Mouse (Mus musculus): ENCODE measurements around the gene BC034090. TPM values are rescaled to one million over a fixed set of nuclear protein-coding genes. Genes with fewer than 3 reads are reported as not detected.
A peak's percentile ranks its signal among the peaks of the same experiment; 100 is the strongest.
"Not testable (repeated sequence)": the region's sequence is repeated elsewhere in the genome, so short reads cannot be mapped to it uniquely, and the experiment has no call there.

The BC034090 gene
- polyA plus RNA-seq, 1 experiment = 92.2 TPM

- TF ChIP-seq POLR2A (IDR thresholded peaks at IDR 0.05; ENCODE audit: low read depth, low read length) (no peak), CTCF (conservative IDR thresholded peaks at IDR 0.05; ENCODE audit: insufficient read depth, insufficient read length, low read depth, low read length) (no peak)
- no peak overlapping the region for H3K27ac ChIP-seq (ENCODE audit: insufficient read depth, low read depth, low read length)
- no peaks in the 10 kb centered on the region for H3K36me3 ChIP-seq (ENCODE audit: control insufficient read depth, insufficient read depth, low read length)
- no peak for DNase-seq
- 0 out of 2 replicates have a peak, but pooled peaks cover 2% of the 10 kb centered on the region for H3K4me1 ChIP-seq (ENCODE audit: control insufficient read depth, insufficient read depth, low read length)
- 77% methylated on average over 10 of the region's 10 CpGs for WGBS
- H3K4me3 ChIP-seq (ENCODE audit: insufficient read depth, low read depth, low read length) = no peak overlapping the region
- no peaks in the 10 kb centered on the region for H3K27me3 ChIP-seq (replicated peaks; ENCODE audit: control insufficient read depth, insufficient read depth, low read length)
These were observed 36.1 kb upstream of the BC034090 start for GRCm38 (mm10) chr1:155280306-155280705.

- TF ChIP-seq CTCF (conservative IDR thresholded peaks at IDR 0.05; ENCODE audit: insufficient read depth, insufficient read length, low read depth, low read length) = no peak
- no peak for TF ChIP-seq POLR2A (IDR thresholded peaks at IDR 0.05; ENCODE audit: low read depth, low read length)
- H3K4me3 ChIP-seq (ENCODE audit: insufficient read depth, low read depth, low read length) = no peak overlapping the region
- no peaks in the 10 kb centered on the region for H3K27me3 ChIP-seq (replicated peaks; ENCODE audit: control insufficient read depth, insufficient read depth, low read length)
- 68% methylated on average over 13 of the region's 13 CpGs for WGBS
- H3K4me1 ChIP-seq (ENCODE audit: control insufficient read depth, insufficient read depth, low read length) = 0 out of 2 replicates have a peak, but pooled peaks cover 4% of the 10 kb centered on the region
- H3K27ac ChIP-seq (ENCODE audit: insufficient read depth, low read depth, low read length) = no peak overlapping the region
- no peaks in the 10 kb centered on the region for H3K36me3 ChIP-seq (ENCODE audit: control insufficient read depth, insufficient read depth, low read length)
- no peak for DNase-seq
These were observed 32.3 kb upstream of the BC034090 start for GRCm38 (mm10) chr1:155276381-155277033.

DNA sequence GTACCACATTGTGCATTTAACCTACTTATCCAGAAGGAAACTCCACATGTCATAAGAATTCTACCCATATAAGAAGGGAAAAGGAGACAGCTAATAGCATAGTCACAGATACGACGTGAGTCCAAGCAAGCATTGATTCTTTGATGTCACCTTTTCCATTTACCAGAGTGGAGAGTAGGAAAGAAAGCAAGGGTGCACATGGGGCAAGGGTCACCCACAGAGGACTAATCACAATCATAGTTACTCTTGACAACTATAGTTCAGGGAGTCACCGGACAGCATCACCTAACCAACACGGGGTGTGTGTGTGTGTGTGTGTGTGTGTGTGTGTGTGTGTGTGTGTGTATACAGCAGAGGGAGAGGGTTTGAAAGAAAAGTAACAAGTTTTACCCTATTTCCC lies 31.5 kb upstream of the BC034090 start:
- no peak for DNase-seq
- Histone ChIP-seq H3K27ac (ENCODE audit: insufficient read depth, low read depth, low read length) (no peak overlapping the region), H3K4me1 (ENCODE audit: control insufficient read depth, insufficient read depth, low read length) (0 out of 2 replicates have a peak, but pooled peaks cover 4% of the 10 kb centered on the region), H3K27me3 (replicated peaks; ENCODE audit: control insufficient read depth, insufficient read depth, low read length) (no peaks in the 10 kb centered on the region), H3K36me3 (ENCODE audit: control insufficient read depth, insufficient read depth, low read length) (no peaks in the 10 kb centered on the region), H3K4me3 (ENCODE audit: insufficient read depth, low read depth, low read length) (no peak overlapping the region)
- 70% methylated on average over 4 of the region's 4 CpGs for WGBS
- TF ChIP-seq POLR2A (IDR thresholded peaks at IDR 0.05; ENCODE audit: low read depth, low read length) (no peak), CTCF (conservative IDR thresholded peaks at IDR 0.05; ENCODE audit: insufficient read depth, insufficient read length, low read depth, low read length) (no peak)

DNA sequence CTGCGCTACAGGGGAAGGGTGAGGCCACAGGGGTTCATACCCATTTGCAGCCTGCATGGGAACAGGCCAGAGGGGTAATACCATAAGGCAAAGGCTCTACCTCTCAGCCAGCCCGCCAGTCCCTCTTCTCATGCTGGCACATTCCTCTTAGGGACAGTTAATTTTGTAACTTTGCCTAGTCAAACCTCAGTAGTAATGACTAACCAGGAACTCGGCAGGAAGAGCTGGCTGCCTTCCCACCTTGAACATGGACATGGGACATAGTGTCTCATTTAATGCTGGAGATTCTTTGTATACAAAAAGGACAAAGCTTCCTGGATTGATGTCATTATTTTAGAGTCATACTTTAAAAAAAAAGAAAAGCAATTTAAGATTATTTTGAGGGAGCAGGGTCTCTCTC lies 30.7 kb upstream of the BC034090 start:
- TF ChIP-seq POLR2A (IDR thresholded peaks at IDR 0.05; ENCODE audit: low read depth, low read length) (no peak), CTCF (conservative IDR thresholded peaks at IDR 0.05; ENCODE audit: insufficient read depth, insufficient read length, low read depth, low read length) (no peak)

DNA sequence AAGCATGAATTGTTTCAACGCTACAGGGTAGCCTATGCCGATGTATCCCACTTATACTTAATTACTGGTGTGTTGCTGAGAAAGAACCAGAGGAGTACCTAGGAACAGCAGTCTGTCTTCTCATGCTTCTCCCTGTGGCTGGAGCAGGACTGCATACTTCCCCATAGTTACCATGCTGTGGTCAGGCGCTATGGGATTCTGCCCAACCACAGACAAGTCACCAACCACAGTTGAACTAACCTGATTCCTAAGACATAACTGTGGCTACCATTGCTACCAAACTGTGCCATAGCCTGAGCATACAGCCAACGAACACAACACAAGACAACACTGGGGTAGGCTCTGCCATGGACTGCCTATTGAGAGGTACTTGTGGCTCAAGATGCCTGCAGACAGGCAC lies 28.7 kb upstream of the BC034090 start:
- H3K36me3 ChIP-seq (ENCODE audit: control insufficient read depth, insufficient read depth, low read length) = no peaks in the 10 kb centered on the region
- H3K27me3 ChIP-seq (replicated peaks; ENCODE audit: control insufficient read depth, insufficient read depth, low read length) = no peaks in the 10 kb centered on the region
- TF ChIP-seq CTCF (conservative IDR thresholded peaks at IDR 0.05; ENCODE audit: insufficient read depth, insufficient read length, low read depth, low read length) (no peak), POLR2A (IDR thresholded peaks at IDR 0.05; ENCODE audit: low read depth, low read length) (no peak)
- no peak overlapping the region for H3K4me3 ChIP-seq (ENCODE audit: insufficient read depth, low read depth, low read length)
- 89% methylated on average over 4 of the region's 4 CpGs for WGBS
- no peak for DNase-seq
- 0 out of 2 replicates have a peak, but pooled peaks cover 4% of the 10 kb centered on the region for H3K4me1 ChIP-seq (ENCODE audit: control insufficient read depth, insufficient read depth, low read length)
- no peak overlapping the region for H3K27ac ChIP-seq (ENCODE audit: insufficient read depth, low read depth, low read length)

More for the DNA sequence above, 30.7 kb upstream of the BC034090 start:
- Histone ChIP-seq H3K4me3 (ENCODE audit: insufficient read depth, low read depth, low read length) (no peak overlapping the region), H3K4me1 (ENCODE audit: control insufficient read depth, insufficient read depth, low read length) (0 out of 2 replicates have a peak, but pooled peaks cover 4% of the 10 kb centered on the region), H3K27ac (ENCODE audit: insufficient read depth, low read depth, low read length) (peak overlapping the region; percentile 60; the same call in 1 of the 2 replicates), H3K36me3 (ENCODE audit: control insufficient read depth, insufficient read depth, low read length) (no peaks in the 10 kb centered on the region), H3K27me3 (replicated peaks; ENCODE audit: control insufficient read depth, insufficient read depth, low read length) (no peaks in the 10 kb centered on the region)
- 27% methylated on average over 3 of the region's 3 CpGs for WGBS
- peak; percentile 93 for DNase-seq

GRCm38 (mm10) chr1:155262496-155262895 lies 18.3 kb upstream of the BC034090 start:
- H3K4me1 ChIP-seq (ENCODE audit: control insufficient read depth, insufficient read depth, low read length); H3K36me3 ChIP-seq (ENCODE audit: control insufficient read depth, insufficient read depth, low read length): not testable (repeated sequence)
- 92% methylated on average over 10 of the region's 10 CpGs for WGBS

DNA sequence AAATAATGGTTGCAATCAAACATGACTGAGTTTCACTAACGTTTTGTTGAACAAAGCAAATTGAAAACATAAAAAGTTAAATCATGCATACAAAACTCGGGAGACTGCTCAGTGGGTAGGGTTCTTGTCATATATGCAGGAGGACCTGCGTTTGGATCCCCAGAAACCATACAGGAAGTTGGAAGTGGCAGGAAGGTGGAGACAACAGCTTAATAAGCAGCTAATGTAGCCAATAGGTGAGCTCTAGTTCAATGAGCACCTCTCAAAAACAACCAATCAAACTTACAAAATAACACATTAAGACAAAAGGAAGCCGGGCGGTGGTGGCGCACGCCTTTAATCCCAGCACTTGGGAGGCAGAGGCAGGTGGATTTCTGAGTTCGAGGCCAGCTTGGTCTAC lies 10.1 kb upstream of the BC034090 start:
- H3K4me3 ChIP-seq (ENCODE audit: insufficient read depth, low read depth, low read length) = no peak overlapping the region
- H3K27me3 ChIP-seq (replicated peaks; ENCODE audit: control insufficient read depth, insufficient read depth, low read length) = no peaks in the 10 kb centered on the region
- H3K36me3 ChIP-seq (ENCODE audit: control insufficient read depth, insufficient read depth, low read length) = no peaks in the 10 kb centered on the region
- DNase-seq = no peak
- TF ChIP-seq CTCF (conservative IDR thresholded peaks at IDR 0.05; ENCODE audit: insufficient read depth, insufficient read length, low read depth, low read length) (no peak), POLR2A (IDR thresholded peaks at IDR 0.05; ENCODE audit: low read depth, low read length) (no peak)
- H3K4me1 ChIP-seq (ENCODE audit: control insufficient read depth, insufficient read depth, low read length) = peaks cover 13% of the 10 kb centered on the region; the same call in 1 of the 2 replicates
- H3K27ac ChIP-seq (ENCODE audit: insufficient read depth, low read depth, low read length) = no peak overlapping the region
- 85% methylated on average over 8 of the region's 8 CpGs for WGBS

More at GRCm38 (mm10) chr1:155262496-155262895, 18.3 kb upstream of the BC034090 start:
- H3K27me3 ChIP-seq (replicated peaks; ENCODE audit: control insufficient read depth, insufficient read depth, low read length); H3K4me3 ChIP-seq (ENCODE audit: insufficient read depth, low read depth, low read length); H3K27ac ChIP-seq (ENCODE audit: insufficient read depth, low read depth, low read length); DNase-seq: not testable (repeated sequence)
